Mouse (Mus musculus): Measurements from ENCODE around the gene Zp1. TPM values are rescaled to one million over a fixed set of nuclear protein-coding genes. Genes with fewer than 3 reads are reported as not detected.

Gene Zp1
- not detected in 2 replicates for polyA plus RNA-seq (2012; rRNA removed)

GRCm38 (mm10) chr19:10920532-10920931 lies at the start of gene Zp1:
TSS of gene Zp1 (minus strand) at chr19:10920632.

DNA sequence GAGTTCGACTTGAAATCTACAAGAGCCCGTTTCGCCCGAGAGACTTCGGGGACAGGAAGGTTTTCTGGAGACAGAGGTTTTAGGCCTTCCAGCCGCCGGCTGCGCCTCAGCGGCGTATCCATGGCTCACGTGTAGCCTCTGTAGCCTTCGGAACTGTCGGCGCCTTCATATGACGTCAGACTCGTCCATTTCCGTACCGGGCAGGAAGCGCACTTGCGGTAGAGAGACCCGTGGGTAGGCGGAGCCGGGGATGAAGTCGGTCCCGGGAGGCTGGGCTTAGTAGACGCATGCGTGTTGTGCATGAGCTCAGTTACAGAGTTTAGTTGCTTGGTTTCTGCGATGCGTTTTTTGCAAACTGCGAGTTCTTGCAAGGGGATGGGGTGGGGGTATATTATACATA lies 28.7 kb upstream of the Zp1 start, which contains the start of gene Ccdc86:
Gene Ccdc86 (minus strand): TSS at position 155 of the 400 bp plus-strand sequence.

DNA sequence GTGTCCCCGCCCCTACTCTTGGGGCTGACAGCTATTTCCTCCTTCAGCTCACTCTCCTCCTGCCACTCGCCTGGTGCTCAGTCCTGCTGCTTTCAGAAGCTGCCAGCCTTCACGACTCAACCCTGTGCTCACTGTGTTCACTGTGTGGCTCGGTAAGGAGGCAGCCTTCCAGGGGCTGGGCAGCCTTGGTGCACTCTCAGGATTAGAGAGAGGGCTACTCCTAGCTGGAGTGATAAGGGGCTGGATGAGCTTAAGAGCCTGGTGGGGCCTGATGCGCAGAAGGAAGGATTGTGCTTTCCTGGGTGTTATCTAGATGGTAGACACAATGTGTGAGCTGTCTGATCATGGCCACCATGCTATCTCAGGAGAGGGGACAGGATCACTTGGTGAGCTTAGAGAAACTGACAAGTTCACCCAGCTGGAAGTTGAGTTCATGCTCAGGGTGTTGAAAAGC lies 16.7 kb upstream of the Zp1 start, which contains the start of gene Ptgdr2:
Gene Ptgdr2 (plus strand): TSS at position 51 of the 454 bp plus-strand sequence.

GRCm38 (mm10) chr19:10895016-10895528 lies 25.4 kb downstream of the Zp1 start, which contains the start of gene Prpf19:
TSS of gene Prpf19 (plus strand) at chr19:10895231.

DNA sequence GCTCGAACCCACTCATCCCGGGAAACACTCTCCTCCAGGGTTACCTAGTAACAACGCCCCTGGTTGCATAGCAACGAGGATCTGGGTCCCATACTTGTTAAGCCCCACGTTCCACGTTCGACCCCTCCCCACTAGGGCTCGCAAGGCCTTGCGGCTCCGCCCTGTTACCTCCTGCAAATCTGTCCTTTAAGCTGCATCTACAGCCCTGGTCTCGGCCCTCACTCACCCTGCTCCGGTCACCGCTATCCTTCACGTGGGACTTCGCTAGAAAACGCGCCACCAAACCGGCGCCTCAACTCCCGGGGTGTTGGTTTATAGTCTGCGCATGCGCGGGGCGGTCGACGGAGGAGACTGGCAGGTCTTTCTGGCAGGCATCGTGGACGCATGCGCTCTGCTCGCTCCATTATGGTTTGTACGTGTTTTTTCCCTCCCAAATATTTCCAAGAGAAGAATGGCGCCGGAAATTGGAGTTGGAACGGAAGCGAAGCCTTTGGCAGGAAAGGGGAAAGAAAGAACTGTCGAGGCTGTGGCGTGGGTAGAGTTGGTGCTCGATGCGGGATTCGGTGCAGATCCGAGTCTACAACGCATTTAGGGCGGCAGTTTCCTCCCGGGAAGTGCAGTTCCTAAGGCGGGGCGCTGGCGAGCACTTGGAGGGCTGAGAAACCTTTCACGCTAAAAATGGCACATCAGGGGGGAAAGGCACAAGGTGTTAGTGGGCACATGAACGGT lies 38.8 kb downstream of the Zp1 start, which contains the start of gene Tmem109:
Gene Tmem109 (minus strand): TSS at position 576 of the 729 bp plus-strand sequence.

GRCm38 (mm10) chr19:10869886-10870527 lies 50.4 kb downstream of the Zp1 start, which contains the start of gene Tmem132a:
TSS of gene Tmem132a (minus strand) at chr19:10869940.

Other genes starting within 250 kb of the Zp1 start
- gene Pga5, start 242.6 kb downstream of the Zp1 start, polyA plus RNA-seq (2012; rRNA removed): 0.02 TPM in 1 of 2 replicates, not detected in the other
- gene Vps37c, start 231.9 kb downstream of the Zp1 start, polyA plus RNA-seq (2012; rRNA removed): 5.9 and 7.1 TPM in 2 replicates
- 0.08 and 0.10 TPM in 2 replicates for gene Cd5, start 181.6 kb downstream of the Zp1 start, polyA plus RNA-seq (2012; rRNA removed)
- gene Cd6, start 90.6 kb downstream of the Zp1 start, polyA plus RNA-seq (2012; rRNA removed): 0.04 TPM in 1 of 2 replicates, not detected in the other
- 8.7 and 8.9 TPM in 2 replicates for gene Slc15a3, start 80.9 kb downstream of the Zp1 start, polyA plus RNA-seq (2012; rRNA removed)
- 2.2 and 2.5 TPM in 2 replicates for gene Tmem132a, start 50.7 kb downstream of the Zp1 start, polyA plus RNA-seq (2012; rRNA removed)
- 10.9 and 11.7 TPM in 2 replicates for gene Tmem109, start 38.6 kb downstream of the Zp1 start, polyA plus RNA-seq (2012; rRNA removed)
- gene Prpf19, start 25.4 kb downstream of the Zp1 start, polyA plus RNA-seq (2012; rRNA removed): 77.0 and 84.9 TPM in 2 replicates
- gene Ptgdr2, start 16.5 kb upstream of the Zp1 start, polyA plus RNA-seq (2012; rRNA removed): 0.05 and 0.08 TPM in 2 replicates
- 2.6 and 2.8 TPM in 2 replicates for gene Ccdc86, start 28.6 kb upstream of the Zp1 start, polyA plus RNA-seq (2012; rRNA removed)
- 0.28 TPM in 1 of 2 replicates, not detected in the other for gene Ms4a10, start 54.0 kb upstream of the Zp1 start, polyA plus RNA-seq (2012; rRNA removed)
- gene Ms4a15, start 72.6 kb upstream of the Zp1 start, polyA plus RNA-seq (2012; rRNA removed): not detected in 2 replicates
- not detected in 2 replicates for gene Ms4a18, start 97.4 kb upstream of the Zp1 start, polyA plus RNA-seq (2012; rRNA removed)
- gene Ms4a8a, start 160.5 kb upstream of the Zp1 start, polyA plus RNA-seq (2012; rRNA removed): 0.31 and 0.34 TPM in 2 replicates
- not detected in 2 replicates for gene 1700017D01Rik, start 210.2 kb upstream of the Zp1 start, polyA plus RNA-seq (2012; rRNA removed)
- gene 1700025F22Rik, start 244.7 kb upstream of the Zp1 start, polyA plus RNA-seq (2012; rRNA removed): not detected in 2 replicates